Mouse (Mus musculus) forebrain, embryonic 10.5 days (tissue): ENCODE results near the gene Top1. TPM values are rescaled to one million over a fixed set of nuclear protein-coding genes. Genes with fewer than 3 reads are reported as not detected.
A peak's percentile ranks its signal among the peaks of the same experiment; 100 is the strongest.

Experiments
- DNase-seq: peaks from one replicate; pipeline ENCODE4 v3.0.0-alpha.2; 2017; ENCODE audit warnings: low spot score; ENCODE audit errors: extremely low spot score
- H3K27ac ChIP-seq: fragments of 300-500 bp; sonication (generic); 2 replicates; pipeline ENCODE4 v1.5.1; 2016; ENCODE audit warnings: mild to moderate bottlenecking
- H3K27me3 ChIP-seq: fragments of 300-500 bp; sonication (generic); 2 replicates; pipeline ENCODE4 v1.6.1; 2016; ENCODE audit warnings: mild to moderate bottlenecking; ENCODE audit not compliant: poor library complexity, severe bottlenecking
- H3K36me3 ChIP-seq: fragments of 300-500 bp; sonication (generic); replicated peaks from 2 replicates; pipeline ENCODE4 v1.6.1; 2016; ENCODE audit warnings: mild to moderate bottlenecking, moderate library complexity
- H3K4me1 ChIP-seq: fragments of 300-500 bp; sonication (generic); 2 replicates; pipeline ENCODE4 v1.6.1; 2016
- H3K4me3 ChIP-seq: fragments of 300-500 bp; sonication (generic); 2 replicates; pipeline ENCODE4 v1.5.1; 2016; ENCODE audit warnings: mild to moderate bottlenecking, moderate library complexity
- H3K9me3 ChIP-seq: fragments of 300-500 bp; sonication (generic); 2 replicates; pipeline ENCODE4 v1.6.1; 2016; ENCODE audit warnings: mild to moderate bottlenecking, moderate library complexity
- WGBS: fragments of 180-500 bp; shearing (Covaris S2); methylation state at CpG from one replicate; pipeline ENCODE4 v1.1.7; 2016; 5-methylcytosine and 5-hydroxymethylcytosine counted together
- polyA plus RNA-seq: library from polyadenylated mRNA; unstranded; fragments of >200 nt; fragmentation: Nextera tagmentation; extraction: Ambion mirVana; gene quantifications from 2 replicates; pipeline ENCODE4 v1.2.1, GENCODE M21; 2016

Top1 gene
- polyA plus RNA-seq, 1 experiment from 2014 or later, result 113 TPM

- DNase-seq, result no peak
- H3K4me3 ChIP-seq, result no peak overlapping the region
- H3K4me1 ChIP-seq, result peaks cover 41% of the 10 kb centered on the region
- peaks cover 83% of the 10 kb centered on the region for H3K36me3 ChIP-seq
- WGBS, result 82% methylated on average over 1 of the region's 1 CpGs
- no peaks in the 10 kb centered on the region for H3K27me3 ChIP-seq
- 0 out of 2 replicates have a peak overlapping the region, but pooled peaks have one; percentile 40 for H3K27ac ChIP-seq
- no peaks in the 10 kb centered on the region for H3K9me3 ChIP-seq
Measured at GRCm38 (mm10) chr2:160742161-160742609, 96.5 kb downstream of the Top1 start.

GRCm38 (mm10) chr2:160744040-160744822 is 98.5 kb downstream of the Top1 start:
- no peak for DNase-seq
- Histone ChIP-seq H3K27me3 (no peaks in the 10 kb centered on the region), H3K9me3 (no peaks in the 10 kb centered on the region), H3K4me3 (no peak overlapping the region), H3K4me1 (peaks cover 30% of the 10 kb centered on the region), H3K36me3 (peaks cover 83% of the 10 kb centered on the region), H3K27ac (no peak overlapping the region)
- WGBS, result 97% methylated on average over 7 of the region's 7 CpGs

GRCm38 (mm10) chr2:160744823-160745210 is 99.1 kb downstream of the Top1 start:
- Histone ChIP-seq H3K9me3 (no peaks in the 10 kb centered on the region), H3K27ac (no peak overlapping the region), H3K36me3 (peaks cover 83% of the 10 kb centered on the region), H3K4me3 (no peak overlapping the region), H3K27me3 (no peaks in the 10 kb centered on the region), H3K4me1 (peaks cover 24% of the 10 kb centered on the region)
- 91% methylated on average over 5 of the region's 5 CpGs for WGBS
- DNase-seq, result no peak

GRCm38 (mm10) chr2:160745497-160745896 is 99.8 kb downstream of the Top1 start:
- DNase-seq, result no peak
- Histone ChIP-seq H3K4me1 (peaks cover 18% of the 10 kb centered on the region), H3K27me3 (no peaks in the 10 kb centered on the region), H3K36me3 (peaks cover 84% of the 10 kb centered on the region), H3K4me3 (no peak overlapping the region), H3K27ac (no peak overlapping the region), H3K9me3 (no peaks in the 10 kb centered on the region)
- WGBS, result 96% methylated on average over 1 of the region's 1 CpGs

- 93% methylated on average over 5 of the region's 5 CpGs for WGBS
- no peak for DNase-seq
- Histone ChIP-seq H3K36me3 (peaks cover 84% of the 10 kb centered on the region), H3K9me3 (no peaks in the 10 kb centered on the region), H3K27me3 (no peaks in the 10 kb centered on the region), H3K4me1 (peaks cover 8% of the 10 kb centered on the region; the same call in 1 of the 2 replicates), H3K27ac (no peak overlapping the region), H3K4me3 (no peak overlapping the region)
Measured at GRCm38 (mm10) chr2:160746637-160747036, 100.9 kb downstream of the Top1 start.

GRCm38 (mm10) chr2:160747075-160747474 is 101.4 kb downstream of the Top1 start:
- H3K36me3 ChIP-seq, result peaks cover 84% of the 10 kb centered on the region
- DNase-seq, result no peak
- H3K4me1 ChIP-seq, result peaks cover 6% of the 10 kb centered on the region; the same call in 1 of the 2 replicates
- H3K27me3 ChIP-seq, result no peaks in the 10 kb centered on the region
- no peak overlapping the region for H3K4me3 ChIP-seq
- WGBS, result 95% methylated on average over 10 of the region's 10 CpGs
- no peaks in the 10 kb centered on the region for H3K9me3 ChIP-seq
- no peak overlapping the region for H3K27ac ChIP-seq

- WGBS, result 91% methylated on average over 6 of the region's 6 CpGs
- peaks cover 100% of the 10 kb centered on the region for H3K36me3 ChIP-seq
- H3K4me3 ChIP-seq, result no peak overlapping the region
- H3K9me3 ChIP-seq, result no peaks in the 10 kb centered on the region
- DNase-seq, result no peak
- H3K4me1 ChIP-seq, result no peaks in the 10 kb centered on the region
- H3K27ac ChIP-seq, result no peak overlapping the region
- no peaks in the 10 kb centered on the region for H3K27me3 ChIP-seq
Measured at GRCm38 (mm10) chr2:160756583-160757203, 111.0 kb downstream of the Top1 start.

- Histone ChIP-seq H3K27me3 (no peaks in the 10 kb centered on the region), H3K36me3 (peaks cover 98% of the 10 kb centered on the region), H3K4me1 (no peaks in the 10 kb centered on the region), H3K4me3 (no peak overlapping the region), H3K27ac (no peak overlapping the region), H3K9me3 (no peaks in the 10 kb centered on the region)
- no peak for DNase-seq
- 94% methylated on average over 9 of the region's 9 CpGs for WGBS
Measured at GRCm38 (mm10) chr2:160760433-160761184, 114.9 kb downstream of the Top1 start.

GRCm38 (mm10) chr2:160763816-160764215 is 118.1 kb downstream of the Top1 start:
- no peak for DNase-seq
- H3K36me3 ChIP-seq, result peaks cover 92% of the 10 kb centered on the region
- WGBS, result 97% methylated on average over 3 of the region's 3 CpGs
- no peak overlapping the region for H3K27ac ChIP-seq
- no peaks in the 10 kb centered on the region for H3K27me3 ChIP-seq
- peaks cover 8% of the 10 kb centered on the region for H3K4me1 ChIP-seq
- H3K9me3 ChIP-seq, result no peaks in the 10 kb centered on the region
- no peak overlapping the region for H3K4me3 ChIP-seq

GRCm38 (mm10) chr2:160764386-160764785 is 118.7 kb downstream of the Top1 start:
- Histone ChIP-seq H3K9me3 (no peaks in the 10 kb centered on the region), H3K27me3 (no peaks in the 10 kb centered on the region)
- 91% methylated on average over 2 of the region's 2 CpGs for WGBS

GRCm38 (mm10) chr2:160765096-160765495 is 119.4 kb downstream of the Top1 start:
- 91% methylated on average over 3 of the region's 3 CpGs for WGBS
- DNase-seq, result no peak
- H3K36me3 ChIP-seq, result peaks cover 87% of the 10 kb centered on the region

More at GRCm38 (mm10) chr2:160764386-160764785, 118.7 kb downstream of the Top1 start:
- Histone ChIP-seq H3K4me1 (peaks cover 8% of the 10 kb centered on the region), H3K4me3 (no peak overlapping the region), H3K36me3 (peaks cover 92% of the 10 kb centered on the region), H3K27ac (no peak overlapping the region)
- no peak for DNase-seq

GRCm38 (mm10) chr2:160766371-160766771 is 120.7 kb downstream of the Top1 start:
- WGBS, result 82% methylated on average over 5 of the region's 5 CpGs
- Histone ChIP-seq H3K27ac (no peak overlapping the region), H3K27me3 (no peaks in the 10 kb centered on the region), H3K9me3 (no peaks in the 10 kb centered on the region), H3K36me3 (peaks cover 74% of the 10 kb centered on the region), H3K4me1 (peaks cover 8% of the 10 kb centered on the region), H3K4me3 (no peak overlapping the region)
- no peak for DNase-seq

More at GRCm38 (mm10) chr2:160765096-160765495, 119.4 kb downstream of the Top1 start:
- Histone ChIP-seq H3K27me3 (no peaks in the 10 kb centered on the region), H3K27ac (no peak overlapping the region), H3K4me3 (no peak overlapping the region), H3K4me1 (peaks cover 8% of the 10 kb centered on the region), H3K9me3 (no peaks in the 10 kb centered on the region)
